Mouse (Mus musculus) fat pad, adult 2 months (tissue): ENCODE data around the gene Tmem143.
"Not testable (repeated sequence)": the region's sequence is repeated elsewhere in the genome, so short reads cannot be mapped to it uniquely, and the experiment has no call there.

Source experiments
- DNase-seq: peaks from one replicate; pipeline ENCODE4 v3.0.0-alpha.2; 2011; ENCODE audit warnings: low read depth, low spot score; ENCODE audit errors: extremely low read depth

Tmem143 gene

GRCm38 (mm10) chr7:45921950-45922600 is 25.3 kb downstream of the Tmem143 start:
- DNase-seq: no peak

DNA sequence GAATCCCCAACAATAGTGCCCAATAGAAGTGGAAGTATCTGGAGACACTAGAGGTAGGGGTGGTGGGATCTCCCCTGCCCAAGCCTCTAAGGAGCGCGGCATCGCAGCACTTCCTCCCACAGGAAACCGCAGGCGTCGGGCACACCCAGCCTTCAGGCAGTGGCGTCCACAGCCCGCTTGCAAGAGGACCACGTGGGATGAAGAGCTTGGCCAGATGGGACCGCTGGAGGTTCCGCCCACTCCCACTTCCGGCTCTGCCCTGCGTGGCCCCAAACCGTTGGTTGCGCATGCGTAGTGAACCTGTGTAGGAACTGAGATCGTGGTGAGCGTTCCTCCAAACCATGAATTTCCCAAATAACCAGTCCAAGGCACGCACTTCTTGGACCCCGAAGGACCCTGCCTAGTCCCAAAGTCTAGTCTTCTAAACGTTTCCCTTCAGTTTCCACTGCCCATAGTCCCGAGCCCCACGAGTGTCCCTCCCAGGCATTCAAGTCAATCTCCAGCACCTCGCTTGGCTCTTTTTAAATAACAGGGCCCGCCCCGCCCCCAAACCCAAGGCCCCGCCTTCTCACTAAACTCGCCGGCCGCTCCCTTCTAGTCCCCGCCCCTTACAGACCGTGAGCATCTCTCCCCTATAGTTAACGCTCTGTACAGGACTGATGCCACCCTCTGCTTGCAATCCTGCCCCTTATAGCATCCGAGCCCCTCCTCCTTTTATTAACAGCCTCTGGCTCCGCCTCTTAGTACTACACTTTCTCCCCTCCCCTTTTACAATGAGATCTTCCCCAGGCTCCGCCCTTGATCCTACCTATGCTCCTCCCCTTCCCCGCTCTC is 26.4 kb downstream of the Tmem143 start:
- DNase-seq: peak; percentile 25

- DNase-seq: no peak
Measured at GRCm38 (mm10) chr7:45923762-45924428, 27.2 kb downstream of the Tmem143 start, which contains the start of gene Ccdc114. Ccdc114 (plus strand) TSS chr7:45924072.

DNA sequence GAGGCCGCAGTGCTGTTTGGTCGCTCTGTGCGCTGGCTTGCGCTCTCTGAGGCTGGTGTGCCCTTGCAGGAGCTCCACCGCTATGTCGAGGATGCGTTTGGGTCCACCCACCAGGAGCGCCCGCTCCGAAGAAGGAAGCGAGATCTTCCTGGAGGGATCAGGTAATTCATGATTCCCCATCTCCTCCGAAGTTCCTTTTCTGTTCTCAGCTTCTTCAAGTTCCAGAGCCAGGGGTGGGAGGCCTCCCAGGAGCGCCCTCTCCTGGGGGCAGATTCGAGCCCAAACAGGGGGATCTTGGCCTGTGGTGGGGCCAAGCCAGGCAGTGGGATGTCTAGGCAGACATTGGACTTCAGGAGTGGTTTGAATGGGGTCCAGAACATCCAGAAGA is 27.7 kb downstream of the Tmem143 start:
- DNase-seq: no peak

DNA sequence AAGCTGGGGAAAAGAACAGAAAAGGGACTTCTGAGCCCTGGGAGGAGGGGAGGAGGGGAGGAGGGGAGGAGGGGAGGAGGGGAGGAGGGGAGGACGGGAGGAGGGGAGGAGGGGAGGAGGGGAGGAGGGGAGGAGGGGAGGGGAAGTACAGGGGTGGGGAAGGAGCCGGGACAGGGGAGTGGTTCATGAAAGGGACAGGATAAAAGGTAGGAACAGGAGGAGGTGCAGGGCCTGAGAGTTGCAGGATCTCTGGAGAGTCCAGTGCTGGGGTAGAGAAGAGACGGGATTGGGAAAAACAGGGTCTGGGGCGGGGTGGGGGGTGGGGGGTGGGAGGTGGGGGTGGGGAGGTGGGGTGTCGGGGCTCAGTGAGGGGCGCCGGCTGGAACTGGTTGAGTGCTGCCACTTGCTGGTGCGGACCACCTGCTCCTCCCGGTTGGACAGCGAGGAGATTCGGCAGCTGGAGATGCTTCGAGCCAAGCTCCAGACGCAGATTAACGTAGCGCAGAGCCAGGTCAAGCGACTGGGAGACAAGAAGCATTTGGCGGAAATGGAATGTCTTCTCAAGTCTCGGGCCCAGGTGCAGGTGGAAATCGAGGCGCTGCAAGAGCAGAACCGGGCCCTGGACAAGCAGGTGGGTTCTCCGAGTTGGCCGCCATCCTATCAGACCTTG is 32.0 kb downstream of the Tmem143 start:
- DNase-seq: no peak

DNA sequence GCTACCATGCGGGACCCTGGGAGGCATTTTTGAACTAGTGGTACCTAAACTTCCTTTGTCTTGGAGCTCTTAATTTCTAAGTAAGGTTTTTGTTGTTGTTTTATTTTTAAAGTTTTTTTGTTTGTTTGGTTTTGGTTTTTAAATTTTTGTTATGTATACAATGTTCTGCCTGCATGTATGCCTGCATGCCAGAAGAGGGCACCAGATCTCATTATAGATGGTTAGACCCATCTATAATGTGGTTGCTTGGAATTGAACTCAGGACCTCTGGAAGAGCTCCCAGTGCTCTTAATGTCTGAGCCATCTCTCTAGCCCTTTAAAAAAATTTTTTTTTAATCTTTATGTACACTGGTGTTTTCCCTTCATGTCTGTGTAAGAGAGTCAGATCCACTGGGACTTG is 32.9 kb downstream of the Tmem143 start:
- DNase-seq: no peak

DNA sequence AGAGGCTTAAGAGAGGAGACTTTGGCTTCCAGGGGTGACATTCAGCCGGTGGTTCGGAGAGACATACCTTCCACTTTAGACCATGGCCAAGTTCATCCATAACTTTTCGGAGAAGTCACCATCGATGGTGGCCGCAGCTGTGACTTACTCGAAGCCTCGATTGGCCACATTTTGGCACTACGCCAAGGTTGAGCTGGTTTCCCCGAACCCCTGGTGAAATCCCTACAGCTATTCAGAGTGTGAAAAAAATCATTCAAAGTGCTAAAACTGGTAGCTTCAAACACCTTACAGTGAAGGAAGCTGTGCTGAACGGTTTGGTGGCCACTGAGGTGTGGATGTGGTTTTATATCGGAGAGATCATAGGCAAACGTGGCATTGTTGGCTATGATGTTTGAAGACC is 37.0 kb downstream of the Tmem143 start:
- not testable (repeated sequence) for DNase-seq

- no peak for DNase-seq
Measured at GRCm38 (mm10) chr7:45935114-45935513, 38.4 kb downstream of the Tmem143 start.

DNA sequence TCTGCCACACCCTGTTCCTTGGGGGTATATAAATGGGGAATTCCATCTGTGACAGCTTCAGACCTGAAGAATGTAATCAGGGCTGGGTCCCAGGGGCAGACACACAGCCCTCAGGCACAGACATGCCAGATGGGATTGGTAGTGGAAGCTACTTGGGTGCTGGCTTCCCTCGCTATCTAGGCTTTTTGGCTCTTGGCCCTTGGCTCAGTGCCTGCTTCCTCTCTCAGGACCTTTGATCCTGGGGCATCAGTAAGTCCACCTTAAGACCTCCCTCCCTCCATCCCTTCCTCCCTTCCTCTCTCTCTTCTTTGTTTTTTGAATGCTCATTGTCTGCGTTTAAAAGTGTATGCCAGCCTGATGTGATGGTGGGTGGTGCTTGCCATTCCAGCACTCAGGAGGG is 43.1 kb downstream of the Tmem143 start:
- no peak for DNase-seq

DNA sequence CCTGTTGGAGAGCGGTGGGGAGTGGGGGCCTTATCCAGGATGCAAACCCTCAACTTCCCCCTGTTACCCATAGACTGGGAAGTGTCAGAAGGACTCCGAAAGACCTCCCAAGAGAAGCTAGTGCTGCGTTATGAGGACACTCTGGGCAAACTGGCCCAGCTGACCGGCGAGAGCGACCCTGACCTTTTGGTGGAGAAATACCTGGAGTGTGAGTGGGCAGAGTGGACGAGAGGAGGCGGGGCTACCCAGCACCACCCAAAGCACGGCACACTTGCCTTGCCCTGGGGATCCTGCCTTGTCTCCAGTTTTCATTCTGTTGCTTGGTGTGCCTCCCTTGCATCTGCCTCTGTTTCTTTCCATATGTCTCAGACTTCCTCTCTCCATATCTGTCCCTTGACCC is 45.2 kb downstream of the Tmem143 start:
- DNase-seq: no peak

GRCm38 (mm10) chr7:45943280-45943679 is 46.5 kb downstream of the Tmem143 start:
- DNase-seq: not testable (repeated sequence)

DNA sequence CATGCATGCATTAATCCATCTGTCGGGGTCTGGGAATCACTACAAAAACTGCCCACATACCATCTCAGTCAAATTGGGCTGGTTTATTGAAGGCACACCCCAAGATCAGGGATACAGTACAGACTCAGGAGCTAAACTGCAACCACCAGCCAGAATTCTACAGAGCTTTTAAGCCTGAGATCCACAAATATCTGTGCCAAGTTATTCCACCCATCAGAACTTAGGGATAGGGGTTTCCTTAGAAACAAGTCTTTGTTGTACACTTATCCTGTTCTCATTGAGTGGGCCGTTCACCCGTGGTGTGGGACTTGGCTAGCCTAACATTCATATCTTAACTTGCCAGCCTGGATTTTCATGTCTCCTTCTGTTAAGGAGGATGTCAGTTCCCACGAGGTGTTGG is 52.3 kb downstream of the Tmem143 start:
- DNase-seq: no peak

DNA sequence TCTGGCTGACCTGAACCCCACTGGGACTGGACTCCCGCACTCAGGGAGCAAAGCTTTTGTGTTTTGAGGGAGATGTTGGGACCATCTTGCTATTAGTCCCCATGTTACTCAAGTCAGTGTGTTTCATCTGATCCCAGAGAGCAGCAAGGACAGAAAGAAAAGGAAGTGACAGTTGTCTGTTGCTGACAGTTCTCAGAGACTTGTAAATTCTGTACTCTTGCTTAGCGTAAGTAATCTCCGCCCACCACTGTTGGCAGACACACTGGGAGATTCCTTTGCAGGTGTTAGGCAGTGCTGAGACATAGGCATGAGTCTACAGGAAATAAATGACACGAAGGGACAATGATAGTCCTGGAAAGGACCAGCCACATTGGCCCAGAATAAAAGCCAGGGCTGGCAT is 59.9 kb downstream of the Tmem143 start:
- DNase-seq: peak; percentile 21
